Mouse (Mus musculus) thymus, adult 18-20 months (tissue): Measurements from ENCODE around the gene Cep112.

Experiments
- DNase-seq, 2 experiments: peaks; one replicate each; pipeline ENCODE4 v3.0.0; 2022; ENCODE audit warnings: mixed read lengths in 2 of 2

The Cep112 gene

DNA sequence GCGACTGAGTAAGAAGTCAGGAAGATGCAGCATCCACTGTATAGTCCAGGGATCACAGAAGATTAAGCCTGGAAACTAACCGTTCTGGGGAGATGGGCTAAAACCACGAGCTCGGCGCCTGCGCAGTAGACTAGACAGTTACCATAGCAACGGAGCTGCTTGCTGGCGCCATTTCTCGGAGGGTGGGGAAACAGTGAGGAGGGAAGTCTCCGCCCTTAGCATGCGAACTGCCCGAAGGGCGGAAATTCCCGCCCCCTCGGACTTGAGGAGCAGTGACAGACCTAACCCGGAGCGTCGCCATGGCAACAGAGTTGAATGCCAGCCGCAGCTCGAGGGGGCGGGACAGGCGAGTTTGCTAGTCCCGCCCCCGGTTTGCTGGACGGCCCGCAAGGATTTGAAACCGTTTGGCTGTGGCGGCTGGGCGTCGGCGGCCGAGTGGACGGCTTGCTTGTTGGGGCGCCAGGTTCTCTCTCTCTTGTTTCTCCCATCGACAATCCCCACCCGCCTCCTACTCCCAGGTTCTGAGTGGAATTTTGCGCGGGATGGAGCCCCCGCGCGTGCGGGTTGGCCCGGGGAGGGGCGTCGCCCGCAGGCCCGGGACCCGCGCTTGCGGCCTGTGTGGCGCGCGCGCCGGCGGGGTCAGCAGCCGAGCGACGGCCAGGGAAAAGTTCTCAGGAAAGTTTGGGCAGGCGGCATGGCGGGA is at the start of gene Cep112:
Gene Cep112 (plus strand): TSS at position 304 of the 703 bp plus-strand sequence.
- peak; percentile 88 to 94 for DNase-seq

DNA sequence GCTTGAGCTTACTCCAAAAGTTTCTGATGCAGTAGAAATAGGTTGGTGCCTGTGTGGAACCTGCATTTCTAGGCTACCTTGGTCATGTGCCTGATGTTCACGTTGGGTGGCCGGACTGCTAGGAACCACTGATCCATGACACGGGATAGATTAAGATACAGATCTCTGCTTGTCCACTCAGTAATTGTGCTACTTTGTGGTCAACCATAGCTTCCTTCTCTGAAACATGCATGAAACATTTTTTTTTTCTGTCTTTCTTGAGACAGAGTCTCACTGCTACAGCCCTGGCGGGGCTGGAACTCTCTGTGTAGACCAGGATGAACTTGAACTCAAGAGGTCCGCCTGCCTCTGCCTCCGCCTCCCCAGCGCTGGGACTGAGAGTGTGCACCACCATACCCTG is 48.2 kb upstream of the Cep112 start:
- DNase-seq = no peak

DNA sequence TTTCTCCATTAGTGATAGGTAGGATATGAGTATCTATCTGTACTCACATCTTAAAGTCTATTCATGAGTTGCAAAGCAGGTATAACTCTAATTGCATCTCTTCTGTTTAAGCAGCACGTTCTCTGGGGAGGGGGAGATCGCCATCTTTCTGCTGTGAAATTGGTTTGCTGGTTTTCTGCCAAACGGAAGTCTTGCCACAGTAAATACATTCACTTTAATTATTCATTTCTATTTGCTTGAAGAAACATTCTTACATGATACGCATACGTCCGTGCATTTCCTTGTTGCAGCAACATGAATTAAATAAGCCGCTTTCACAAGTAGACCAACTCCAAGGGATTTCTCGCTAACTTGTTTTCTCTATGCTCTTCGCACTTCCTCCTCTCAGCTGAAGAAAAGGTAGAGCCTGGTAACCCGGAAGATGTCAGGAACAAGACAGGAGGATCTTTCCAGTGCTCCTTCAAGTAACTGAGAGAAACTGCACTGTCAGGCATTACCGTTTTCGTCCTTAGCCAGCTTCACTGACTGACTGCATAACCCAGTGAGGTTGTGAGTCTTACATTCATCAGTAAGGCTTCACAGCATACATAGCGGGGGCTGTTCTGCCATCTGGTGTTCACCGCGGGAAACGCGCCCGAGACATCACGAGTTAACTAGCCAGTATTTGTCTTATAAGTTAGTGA is 47.2 kb upstream of the Cep112 start:
- peak; percentile 48 to 49 for DNase-seq

DNA sequence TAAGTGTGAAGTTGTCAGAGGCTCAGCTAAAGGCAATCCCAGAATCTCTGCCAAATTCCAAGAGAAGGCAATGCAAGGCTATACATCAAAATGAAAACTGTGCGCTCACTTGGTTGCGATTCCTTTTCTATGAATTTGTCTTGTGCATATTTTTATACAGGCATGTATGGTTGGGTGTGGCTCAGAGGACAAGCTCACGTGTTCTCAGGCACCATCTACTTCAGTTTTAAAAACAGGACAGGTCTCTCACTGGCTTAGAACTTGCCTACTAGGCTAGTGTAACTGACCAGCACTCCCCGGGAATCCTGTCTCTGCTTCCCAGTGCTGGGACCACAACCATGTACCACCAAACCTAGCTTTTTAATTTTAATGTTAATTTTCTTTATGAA is 46.6 kb upstream of the Cep112 start:
- DNase-seq = no peak

DNA sequence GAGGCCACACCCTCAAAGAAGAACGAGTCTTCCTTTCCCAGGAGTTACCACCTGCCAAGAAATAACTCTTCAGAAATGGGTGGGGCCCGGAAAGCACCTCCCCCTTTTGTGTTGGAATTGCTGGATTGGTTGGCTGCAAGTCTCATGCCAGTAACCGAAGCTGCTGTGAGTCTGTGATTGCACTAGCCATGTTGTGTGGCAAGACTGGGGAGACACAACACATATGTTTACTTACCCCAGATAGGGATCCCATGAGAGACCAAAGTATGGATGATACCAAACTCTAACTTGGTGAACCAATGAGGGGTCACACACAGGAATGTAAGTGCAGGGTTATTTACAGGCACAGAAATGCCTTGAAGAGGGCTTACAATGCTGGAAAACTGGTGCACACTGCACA is 42.3 kb upstream of the Cep112 start:
- no peak for DNase-seq

DNA sequence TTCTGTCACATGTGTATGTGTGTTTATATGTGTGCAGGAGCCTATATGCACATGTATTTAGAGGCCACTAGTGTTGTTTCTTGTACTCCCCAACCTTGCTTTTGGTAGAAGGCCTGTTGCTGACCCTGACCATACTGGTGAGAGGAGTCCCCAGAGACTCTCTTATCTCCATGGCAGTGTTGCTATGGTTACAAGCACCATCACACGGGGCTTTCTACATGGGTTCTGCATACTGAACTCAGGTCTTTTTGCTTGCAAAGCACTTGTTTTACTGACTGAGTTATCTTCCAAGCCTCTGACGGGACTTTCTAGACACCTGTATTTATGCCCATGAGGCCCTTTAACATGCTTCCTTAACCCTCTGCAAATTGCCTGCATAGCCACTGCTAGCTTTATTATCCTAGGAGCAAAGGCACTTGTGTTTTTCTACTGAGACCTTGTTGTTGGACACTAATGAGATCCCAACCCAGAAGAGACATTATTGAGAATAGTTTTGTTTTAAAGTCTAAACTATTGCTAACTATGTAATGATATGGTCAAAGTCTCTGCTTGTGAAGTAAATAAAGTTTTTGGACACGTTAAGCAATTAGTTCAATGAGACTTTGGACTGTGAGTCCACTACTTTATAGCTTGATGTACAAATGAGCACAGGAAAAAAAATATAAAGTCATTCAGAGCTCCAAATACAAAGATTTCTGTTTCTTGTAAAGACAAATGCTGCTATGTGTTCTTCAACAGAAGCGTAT is 39.9 kb upstream of the Cep112 start:
- DNase-seq = no peak

DNA sequence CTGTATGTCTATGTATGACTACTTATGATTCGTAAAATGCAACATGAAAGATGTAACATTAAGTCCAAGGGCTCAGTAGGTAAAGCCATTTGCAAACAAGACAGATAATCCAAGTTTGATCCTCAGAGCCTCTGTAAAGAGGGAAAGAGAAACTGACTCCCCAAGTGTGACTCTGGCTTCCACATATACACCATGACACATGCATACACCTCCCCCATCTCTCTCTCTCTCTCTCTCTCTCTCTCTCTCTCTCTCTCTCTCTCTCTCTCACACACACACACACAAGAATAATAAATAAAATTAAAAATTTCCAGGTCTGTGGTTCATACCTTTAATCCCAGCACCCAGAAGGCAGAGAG is 39.3 kb upstream of the Cep112 start:
- no peak for DNase-seq

DNA sequence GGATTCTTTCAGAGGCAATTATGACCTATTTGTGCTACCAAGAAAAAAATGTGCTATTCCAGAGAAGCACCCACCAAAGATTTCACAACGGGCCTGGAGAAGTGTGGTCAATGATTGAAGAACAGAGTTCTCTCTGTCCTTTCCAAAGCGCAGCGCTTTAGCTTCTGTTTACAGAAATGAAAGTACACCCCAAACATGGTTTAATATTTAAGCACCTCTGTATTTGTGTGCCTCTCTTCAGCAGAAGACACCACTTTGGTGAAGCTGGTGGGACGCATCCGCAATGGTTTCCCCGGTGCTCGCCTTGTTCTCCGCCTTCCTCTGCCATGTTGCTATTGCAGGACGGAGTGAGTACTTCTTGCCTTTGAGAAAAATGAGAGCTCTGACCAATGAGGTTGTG is 29.9 kb upstream of the Cep112 start:
- DNase-seq = no peak

DNA sequence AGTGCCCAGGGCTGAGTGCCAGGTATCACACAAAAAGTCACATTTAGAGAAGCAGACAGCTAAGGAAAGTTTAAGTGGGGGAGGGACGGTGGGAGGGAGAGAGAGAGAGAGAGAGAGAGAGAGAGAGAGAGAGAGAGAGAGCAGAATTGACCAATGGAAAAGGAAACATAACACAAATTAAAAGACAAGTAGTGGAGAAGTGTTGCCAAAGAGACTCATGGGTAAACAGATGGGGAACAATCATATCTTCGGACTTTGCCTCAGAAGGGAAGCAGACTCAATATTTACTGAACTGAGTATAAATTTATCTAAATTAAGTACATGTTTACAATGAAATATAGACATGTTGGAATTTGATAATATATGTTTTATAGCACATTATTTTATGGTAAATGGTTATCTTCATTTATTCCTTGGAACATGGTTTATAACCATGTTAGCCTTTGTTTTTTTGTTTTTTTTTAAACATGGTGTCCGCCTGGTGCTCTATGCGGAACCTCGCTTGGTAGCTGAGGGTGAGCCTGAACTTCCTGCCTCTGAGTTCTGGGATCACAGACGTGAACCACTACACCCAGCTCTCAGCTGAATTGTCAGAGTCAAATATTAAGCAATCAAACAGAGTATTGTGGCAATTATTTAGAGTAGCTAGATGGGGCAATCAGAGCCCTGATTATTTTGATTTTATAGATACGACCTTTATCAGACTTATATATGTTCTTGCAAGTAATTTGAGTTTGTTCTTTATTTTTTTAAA is 28.7 kb upstream of the Cep112 start:
- no peak for DNase-seq

DNA sequence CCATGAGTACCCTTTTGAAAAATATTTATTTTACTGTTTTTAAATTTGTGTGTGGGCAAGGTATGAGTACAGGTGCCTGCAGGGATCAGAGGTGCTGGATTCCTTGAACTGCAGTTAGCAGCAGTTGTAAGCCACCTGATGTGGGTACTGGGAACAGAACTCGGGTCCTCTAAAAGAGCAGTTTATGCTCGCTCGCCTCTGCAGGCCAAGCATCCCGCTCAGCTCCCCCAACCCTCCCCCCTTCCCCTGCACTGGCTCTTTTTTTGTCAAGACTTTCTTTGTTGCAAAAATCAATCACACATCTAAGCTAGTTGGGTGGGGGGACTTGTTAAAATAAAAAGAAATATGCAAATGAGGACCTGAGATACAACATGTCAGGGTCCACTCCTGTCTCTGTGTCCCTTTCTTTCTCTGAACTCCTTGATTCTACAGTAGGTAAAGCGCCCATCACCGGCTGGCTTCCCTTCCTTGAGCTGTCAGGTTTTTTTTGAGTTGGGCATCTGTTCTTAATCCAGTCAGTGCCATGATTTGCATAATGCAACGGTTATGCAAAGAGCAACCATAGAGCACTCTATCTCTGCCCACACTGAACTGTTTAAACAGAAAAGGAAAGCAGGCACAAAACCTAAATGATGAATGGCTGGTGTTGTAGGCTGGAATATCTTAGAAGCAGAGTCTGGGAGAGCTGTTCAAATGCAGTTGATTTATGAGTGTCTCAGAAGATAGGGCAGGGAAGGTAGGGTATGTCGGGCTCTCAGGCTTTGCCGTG is 14.9 kb upstream of the Cep112 start:
- no peak for DNase-seq

DNA sequence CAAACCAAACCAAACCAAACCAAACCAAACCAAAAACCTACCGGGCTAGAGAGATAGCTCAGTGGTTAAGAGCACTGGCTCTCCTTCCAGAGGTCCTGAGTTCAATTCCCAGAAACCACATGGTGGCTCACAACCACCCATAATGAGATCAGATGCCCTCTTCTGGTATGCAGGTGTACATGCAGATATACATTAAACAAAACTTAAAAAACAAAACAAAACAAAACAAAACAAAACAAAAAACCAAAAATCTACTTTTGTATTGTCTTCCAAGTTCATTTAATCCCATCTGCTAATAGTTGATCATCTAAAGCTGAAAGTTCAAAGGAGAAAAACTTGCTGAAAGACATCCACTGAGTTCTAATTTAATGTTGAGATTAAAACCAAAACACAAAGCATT is 8.6 kb upstream of the Cep112 start:
- DNase-seq = no peak

DNA sequence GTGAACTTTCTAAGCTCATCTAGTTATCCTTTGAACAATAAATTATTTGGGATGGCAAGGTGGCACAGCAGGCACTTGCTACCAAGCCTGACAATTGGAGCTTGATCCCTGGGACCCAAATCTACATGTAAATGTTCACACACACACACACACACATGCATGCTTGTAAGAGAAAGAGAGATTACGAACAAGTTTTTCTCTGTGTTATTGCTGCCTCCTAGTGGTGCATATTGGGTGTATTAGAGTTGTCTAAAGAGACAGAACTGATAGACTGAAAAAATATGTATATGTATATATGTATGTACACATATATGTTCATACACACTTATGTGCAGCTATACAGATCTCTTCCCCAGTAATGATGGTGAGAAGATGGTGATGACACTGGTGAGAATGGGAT is 6.5 kb upstream of the Cep112 start:
- DNase-seq = no peak

DNA sequence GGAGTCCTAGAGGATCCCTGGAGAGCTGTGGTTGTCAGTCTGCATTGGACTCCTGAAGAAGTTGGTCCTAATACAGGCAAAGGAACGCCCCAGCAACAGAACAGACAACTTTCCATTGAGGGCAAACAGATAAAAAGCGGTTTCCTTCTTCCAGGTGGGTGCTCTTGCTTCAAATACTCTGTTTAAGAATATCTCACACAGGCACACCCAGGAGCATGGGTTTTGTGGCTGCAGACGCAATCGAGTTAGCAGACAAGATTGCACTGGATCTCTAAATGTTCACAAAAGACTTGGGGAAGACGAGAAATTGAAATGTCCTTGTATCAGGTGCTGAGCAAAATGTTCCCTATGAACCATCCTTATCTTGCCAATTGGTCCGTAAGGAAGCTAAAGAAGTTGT is 5.8 kb upstream of the Cep112 start:
- DNase-seq = no peak

DNA sequence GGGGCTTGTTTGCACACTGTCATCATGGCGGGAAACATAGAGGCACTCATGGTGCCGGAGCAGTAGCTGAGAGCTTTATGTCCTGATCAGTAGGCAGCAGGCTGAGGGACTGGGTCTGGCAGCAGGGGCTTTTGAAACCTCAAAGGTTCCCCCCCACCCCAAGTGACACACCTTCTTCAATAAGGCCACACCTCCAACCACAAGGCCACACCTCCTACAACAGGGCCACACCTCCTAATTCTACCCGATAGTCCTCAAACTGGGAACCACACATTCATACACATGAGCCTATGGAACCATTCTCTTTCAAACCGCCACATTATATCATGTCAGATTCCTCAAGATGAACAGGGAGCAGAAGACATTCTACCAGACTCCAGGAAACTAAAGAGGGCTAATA is 4.2 kb upstream of the Cep112 start:
- DNase-seq = no peak

DNA sequence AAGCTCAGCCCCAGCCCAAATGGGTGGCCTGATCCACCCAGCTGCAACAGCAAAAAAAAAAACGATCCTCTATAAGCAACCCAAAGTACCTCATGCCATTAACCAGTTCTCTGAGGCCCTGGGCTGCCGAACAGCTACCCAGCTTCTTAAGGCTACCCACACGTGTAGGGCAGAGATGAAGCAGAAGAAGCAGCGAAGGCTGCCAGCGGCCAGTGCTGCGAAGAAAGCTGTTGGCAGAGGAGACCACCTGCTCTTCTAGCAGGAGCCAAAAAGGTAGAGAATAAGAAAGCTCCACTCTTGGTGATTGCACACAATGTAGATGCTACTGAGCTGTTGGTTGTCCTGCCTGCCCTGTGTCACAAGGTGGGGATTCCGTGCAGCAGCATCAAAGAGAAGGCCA is 1.8 kb upstream of the Cep112 start:
- DNase-seq = no peak

DNA sequence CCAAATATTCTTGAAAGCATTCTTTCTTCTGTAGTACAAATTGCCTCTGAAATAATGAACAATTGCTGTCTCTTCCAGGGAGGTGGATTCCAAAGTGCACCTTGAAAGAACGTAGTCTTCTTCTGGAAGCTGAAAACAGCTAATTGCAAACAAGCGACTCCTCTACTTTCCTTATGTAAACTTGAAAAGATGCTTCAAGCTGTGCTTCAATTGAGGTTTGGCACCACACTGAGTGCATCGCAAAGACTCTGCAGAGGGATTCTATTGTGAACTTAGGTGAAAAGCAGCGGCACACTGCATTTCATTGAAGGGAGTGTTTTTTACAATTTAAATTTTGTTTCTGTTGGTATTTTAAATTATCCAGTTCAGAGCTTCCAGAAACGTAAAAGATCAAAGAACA is 881 bp upstream of the Cep112 start:
- DNase-seq = no peak

DNA sequence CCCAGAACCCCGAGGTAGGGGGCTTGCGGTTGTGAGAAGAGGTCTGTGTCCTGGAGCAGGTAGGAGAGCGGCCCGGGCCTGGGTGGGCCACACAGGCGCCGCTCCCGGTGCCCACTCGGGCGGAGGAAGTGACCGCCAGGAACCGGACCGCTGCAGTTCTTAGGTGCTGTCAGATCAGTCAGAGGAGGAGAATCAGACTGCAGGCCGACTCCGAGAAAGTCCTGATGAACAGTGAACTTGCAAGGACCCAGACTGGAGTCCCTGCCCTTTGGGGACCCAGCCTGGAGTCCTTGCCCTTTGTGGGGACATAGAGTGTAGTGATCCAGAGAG is 565 bp downstream of the Cep112 start:
- DNase-seq = peak in 1 of 2 experiments; percentile 7

DNA sequence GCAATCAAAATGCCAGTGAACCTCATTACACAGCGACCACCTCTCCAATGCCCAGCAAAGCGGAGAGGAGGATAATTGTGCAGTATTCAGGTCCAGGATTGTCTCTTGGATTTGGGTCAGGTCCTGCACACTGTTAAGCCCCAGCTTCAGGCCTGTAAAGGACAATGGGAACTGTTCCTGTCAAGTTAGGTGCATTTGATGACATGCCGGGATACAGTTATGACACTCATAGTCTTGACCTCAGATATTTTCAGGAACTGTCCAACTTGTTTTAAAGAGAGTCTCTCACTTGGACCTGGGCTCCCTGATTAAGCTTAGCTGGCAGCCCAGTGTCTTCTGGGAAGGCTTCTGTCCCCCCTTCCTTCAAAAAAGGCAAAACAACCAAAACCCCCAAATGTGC is 1.1 kb downstream of the Cep112 start:
- DNase-seq = no peak

DNA sequence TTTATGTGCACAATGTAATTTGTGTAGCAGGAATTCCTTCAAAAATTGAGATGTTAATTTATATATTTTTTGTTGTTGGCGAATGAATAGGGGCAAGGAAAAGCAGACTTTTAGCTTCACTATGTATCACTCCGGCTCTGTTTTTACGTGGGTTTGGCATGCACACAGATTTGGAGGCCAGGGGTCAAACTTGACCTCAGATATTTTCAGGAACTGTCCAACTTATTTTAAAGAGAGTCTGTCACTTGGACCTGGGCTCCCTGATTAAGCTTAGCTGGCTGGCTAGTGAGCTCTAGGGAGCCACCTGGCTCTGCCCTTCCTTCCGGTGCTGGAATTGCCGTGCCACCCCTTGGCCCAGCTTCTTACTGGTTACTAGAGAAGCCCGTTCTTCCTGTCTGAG is 2.2 kb downstream of the Cep112 start:
- DNase-seq = no peak

DNA sequence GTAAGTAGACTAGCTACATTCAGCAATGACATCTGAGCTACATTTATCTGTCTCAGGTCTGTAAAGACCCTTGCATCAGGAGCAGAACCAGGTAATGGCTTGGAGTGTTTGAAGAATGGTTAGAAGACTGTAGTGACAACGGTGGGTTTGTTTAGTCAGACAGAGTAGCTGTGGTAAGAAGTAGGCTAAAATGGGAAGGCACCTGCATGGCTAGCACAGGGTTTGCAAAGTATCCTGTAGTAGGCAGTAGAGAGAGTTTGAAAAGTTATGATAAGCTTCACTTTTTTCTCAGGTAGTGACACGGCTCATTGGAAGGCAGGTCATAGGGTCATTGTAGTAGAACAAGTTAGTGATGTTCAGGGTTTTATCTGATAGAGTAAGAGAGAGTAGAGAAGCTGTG is 4.1 kb downstream of the Cep112 start:
- DNase-seq = no peak

DNA sequence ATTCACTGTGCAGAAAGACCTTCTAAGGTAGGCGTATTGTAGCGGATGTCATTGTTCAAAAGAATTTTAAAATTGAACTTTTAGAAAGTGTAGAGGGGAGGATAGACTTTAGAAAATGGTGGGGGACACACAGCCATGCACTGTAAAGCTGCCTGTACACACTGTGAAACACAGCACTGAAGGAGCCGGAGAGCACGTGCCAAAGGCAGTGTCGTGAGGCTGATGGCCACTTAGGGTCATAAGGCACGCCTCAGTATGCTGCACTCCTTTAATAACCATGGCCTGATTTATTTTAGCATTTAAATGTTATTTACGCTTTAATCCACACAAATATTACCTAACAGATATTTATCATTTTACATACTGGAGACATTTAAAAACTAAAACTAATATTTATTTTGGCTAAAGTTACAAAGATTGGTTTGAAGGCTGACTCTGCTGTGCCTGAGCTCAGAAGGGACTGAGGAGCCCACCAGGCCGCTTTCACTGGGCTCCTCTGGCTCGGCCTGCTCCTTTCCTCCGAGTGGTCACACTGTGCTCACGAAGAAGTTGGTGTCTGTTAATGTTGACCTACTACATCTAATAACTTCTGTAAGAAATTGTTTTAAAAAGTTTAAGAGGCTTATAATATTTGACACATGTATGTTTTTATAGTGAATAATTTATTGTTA is 19.0 kb downstream of the Cep112 start:
- DNase-seq = no peak

DNA sequence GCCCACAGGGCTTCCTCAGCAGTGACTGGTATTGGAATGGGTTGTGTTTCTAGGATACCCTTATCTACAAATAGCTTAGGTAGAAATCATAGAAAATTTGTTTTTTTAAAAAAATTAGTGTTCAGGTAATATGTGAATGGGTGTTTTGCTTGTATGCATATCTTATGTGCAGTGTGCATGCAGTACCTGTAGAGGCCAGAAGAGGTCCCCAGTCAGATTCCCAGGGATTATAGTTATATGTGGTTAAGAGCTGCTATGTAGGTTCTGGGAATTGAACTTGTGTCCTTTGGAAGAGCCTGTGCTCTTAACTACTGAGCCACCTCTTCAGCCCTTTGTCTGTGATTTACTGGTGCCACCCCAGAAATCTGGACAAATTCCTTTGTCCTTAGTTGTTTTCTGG is 22.2 kb downstream of the Cep112 start:
- DNase-seq = no peak
